Mouse (Mus musculus): Measurements from ENCODE around the gene Fam171a2.

The Fam171a2 gene

DNA sequence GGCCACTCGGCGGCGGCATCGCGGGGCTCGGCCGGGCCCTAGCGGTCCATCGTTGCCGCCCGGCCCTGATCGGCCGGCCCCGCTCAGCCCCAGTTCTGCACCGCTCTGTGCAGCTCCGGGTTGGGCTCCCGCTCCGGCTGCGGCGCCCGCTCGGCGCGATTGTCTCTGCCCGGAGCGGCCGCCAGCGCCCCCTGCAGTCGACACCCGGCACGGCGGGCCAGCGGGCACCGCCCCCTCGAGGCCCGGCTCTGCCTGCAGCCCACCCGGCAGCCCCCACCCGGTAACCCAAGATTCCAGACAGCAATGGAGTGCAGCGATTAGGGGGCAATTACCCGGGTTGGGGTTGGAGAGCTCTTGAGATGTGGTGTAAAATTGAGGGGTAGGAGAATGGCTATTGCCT is at the start of gene Fam171a2:
Fam171a2 (minus strand) TSS at position 186 of the 400 bp plus-strand sequence.
- peak; percentile 71 for DNase-seq (ENCODE audit: low spot score)

DNA sequence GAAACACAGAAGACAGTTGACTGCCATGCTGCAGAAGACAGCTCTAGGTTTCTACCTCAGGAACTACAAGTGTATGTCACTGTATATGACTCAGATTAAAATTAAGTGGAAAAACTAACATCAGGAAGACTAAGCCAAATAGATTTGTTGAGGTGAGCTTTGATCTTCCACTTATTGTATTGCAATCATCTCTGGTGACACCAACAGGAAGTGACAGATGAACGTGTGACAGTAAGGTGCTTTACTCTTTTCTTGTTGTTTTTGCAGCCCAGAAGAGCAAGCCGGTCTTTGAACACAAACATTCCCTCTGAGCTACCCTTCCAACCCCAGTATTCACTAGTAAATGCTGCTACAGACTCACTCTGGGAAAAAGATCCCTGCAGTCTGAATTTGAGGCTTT is 49.2 kb upstream of the Fam171a2 start:
- peak; percentile 32 for DNase-seq (ENCODE audit: low spot score)

DNA sequence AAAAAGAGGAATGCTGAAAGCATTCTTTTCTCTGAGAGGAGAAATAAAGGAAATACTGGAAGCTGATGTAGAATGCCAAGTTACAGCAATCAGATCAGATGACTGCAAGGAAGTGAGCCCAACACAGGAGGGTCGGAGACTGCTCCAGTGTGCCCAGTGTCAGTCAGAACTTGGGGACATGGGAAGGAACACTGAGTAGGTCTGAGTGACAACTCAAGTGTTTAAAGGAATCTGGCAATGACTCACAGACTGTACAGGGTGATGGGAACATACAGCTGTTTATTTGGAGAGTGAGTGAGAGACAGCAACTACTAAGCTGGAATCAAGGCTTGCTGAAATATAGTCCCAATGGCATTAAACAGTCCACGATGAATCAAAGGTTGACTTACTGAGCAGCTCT is 48.7 kb upstream of the Fam171a2 start:
- no peak for DNase-seq (ENCODE audit: low spot score)

DNA sequence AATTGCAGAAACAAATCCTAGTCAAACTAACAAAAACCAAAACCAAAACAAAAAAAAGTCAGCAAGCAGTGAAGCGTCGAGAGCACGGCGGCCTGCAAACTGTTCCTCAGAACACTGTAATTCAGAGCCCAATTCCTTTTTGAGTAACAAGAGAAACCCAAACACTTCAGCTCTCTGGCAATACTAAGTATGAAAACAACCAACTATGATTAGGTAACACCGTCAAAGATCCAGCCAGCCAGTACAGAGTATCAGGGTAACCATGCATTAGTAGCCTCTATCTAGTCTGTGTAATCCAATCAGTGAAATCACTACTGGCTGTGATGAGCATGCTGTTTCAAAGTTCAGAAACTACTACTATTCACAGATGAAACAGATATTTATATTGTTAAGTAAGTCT is 48.3 kb upstream of the Fam171a2 start:
- no peak for DNase-seq (ENCODE audit: low spot score)

DNA sequence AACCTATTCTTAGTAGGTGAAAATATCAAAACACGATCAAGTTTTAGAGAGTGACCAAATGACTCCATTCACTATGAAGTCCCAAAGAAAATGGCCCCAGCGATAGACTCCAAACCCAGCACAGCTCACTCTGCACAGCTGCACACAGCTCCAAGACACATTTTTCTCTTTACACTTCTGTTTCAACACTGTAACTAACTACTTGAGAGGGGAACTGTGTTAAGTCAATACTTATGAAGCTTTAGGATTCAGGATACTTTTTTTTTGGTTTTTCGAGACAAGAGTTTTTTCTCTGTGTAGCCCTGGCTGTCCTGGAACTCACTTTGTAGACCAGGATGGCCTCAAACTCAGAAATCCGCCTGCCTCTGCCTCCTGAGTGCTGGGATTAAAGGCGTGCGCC is 47.6 kb upstream of the Fam171a2 start:
- DNase-seq (ENCODE audit: low spot score): no peak

DNA sequence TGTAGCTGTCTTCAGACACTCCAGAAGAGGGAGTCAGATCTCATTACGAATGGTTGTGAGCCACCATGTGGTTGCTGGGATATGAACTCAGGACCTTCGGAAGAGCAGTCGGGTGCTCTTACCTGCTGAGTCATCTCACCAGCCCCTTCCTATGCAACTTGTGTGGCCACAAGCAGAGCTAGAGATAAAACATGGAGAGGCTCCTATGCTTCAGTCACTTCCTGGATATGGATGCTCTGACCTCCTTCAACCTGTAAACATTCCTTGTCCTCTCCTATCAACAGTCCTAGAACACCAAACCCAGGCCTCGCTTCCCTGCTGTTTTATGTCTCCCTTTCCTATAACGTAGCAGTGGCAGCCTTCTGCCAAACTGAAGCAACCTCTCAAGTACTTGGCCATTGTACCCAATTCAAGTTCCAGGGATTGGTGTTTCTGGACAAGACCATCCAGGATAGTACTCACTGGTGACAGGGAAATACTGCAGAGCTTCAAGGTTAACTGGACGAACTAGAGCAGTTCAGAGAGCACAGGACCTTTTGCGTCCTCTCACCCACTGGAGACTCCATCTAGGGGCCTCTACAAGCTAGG is 46.7 kb upstream of the Fam171a2 start:
- DNase-seq (ENCODE audit: low spot score): no peak

DNA sequence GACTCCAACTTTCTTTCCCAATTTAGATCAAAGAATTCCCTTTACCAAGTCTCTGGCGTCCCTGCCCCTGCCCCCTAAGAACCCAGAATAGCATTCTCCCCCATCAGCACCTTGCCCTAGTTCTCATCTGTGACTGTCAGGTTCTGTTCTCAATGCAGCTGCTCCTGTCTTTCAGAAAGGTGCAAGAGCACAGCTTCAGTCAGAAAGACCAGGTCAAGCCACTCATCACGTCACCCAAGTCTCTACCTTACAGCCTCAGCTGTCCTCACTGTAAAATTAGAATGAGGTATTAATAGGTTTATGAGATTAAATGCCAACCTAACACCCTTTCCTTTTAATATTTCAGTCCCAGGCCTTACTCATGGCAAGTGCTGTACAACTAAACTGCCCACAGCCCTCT is 45.8 kb upstream of the Fam171a2 start:
- no peak for DNase-seq (ENCODE audit: low spot score)

DNA sequence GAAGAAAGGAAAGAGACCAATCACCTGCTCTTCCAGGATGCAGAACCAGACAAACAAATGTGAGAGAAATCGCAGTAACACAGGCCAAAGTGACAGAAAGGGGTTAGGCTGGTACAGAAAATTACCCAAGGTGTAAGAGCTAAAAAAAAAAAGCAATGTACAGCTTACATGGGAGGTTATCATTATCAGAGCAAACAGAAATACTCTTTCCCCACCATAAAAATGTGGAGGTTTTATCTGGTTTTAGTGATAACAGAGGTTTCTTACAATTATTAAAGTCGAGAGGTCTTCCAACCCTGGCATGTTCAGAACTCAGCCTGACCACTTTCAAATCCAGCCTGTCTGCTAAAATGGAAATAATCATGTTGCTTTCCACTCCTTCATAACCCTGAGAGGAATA is 40.4 kb upstream of the Fam171a2 start:
- no peak for DNase-seq (ENCODE audit: low spot score)

DNA sequence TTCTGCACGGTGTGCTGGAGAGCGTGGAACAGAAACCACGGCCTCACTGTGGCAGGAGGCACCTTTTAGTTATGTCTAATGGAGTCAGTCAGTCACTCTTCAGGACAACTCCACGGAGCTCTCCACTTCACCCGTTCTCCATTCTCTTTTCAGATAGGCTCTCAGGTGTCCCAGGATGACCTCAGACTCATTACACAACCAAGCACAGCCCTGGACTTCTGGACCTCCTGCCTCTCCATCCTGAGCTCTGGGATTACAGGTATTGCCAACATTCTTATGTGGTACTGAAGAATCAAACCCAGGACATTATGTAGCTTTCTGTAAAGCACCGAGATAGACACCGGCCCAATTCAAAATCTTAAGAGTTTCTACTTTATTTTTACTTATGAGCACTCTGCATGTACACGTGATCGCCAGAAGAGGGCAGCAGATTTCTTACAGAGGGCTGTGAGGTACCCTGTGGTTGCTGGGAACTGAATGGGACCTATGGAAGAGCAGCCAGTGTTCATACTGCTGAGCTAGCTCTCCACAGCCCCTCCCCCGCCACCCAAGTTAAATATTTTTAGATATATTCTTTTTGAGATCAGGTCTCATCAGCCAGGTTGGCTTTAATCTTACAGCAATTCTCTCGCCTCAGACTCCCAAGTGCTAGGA is 39.4 kb upstream of the Fam171a2 start:
- DNase-seq (ENCODE audit: low spot score): peak; percentile 43

DNA sequence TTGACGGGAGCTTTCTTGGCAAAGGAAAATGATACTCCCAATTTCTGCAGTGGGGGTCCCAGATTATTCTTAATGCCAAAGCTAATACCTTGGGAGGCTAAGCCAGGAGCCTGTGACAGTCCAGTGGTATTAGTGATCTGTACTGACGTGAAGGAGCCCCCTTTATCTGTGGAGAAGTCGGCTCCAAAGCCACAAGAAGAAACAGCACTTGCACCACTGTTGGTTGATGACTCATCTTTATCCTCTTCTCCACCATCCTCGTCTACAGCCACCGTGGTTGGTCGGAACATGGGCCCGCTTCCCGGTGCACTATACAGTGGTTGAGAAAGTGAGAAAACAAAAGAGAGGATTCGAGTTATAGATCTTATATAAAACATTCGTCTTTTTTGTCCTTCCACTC is 34.3 kb upstream of the Fam171a2 start:
- DNase-seq (ENCODE audit: low spot score): no peak

DNA sequence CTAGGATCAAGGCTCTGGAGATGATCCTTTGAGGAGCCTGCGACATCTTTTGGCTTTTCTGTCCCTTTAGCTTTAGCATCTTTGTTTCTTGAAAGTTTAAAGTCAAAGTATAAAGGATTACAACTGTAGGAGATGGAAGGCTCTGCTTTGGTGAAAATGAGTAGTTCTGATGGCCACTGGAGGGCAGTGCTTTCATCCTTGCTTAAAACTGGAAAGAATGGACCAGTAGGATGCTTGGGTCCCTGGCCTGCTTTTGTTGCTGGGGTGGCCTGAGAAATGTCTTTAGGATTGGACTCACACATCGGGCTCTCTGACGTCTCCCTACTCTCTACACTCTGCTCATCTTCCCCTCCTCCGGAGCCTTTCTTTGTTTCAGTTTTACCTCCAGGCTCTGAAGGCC is 33.4 kb upstream of the Fam171a2 start:
- no peak for DNase-seq (ENCODE audit: low spot score)

DNA sequence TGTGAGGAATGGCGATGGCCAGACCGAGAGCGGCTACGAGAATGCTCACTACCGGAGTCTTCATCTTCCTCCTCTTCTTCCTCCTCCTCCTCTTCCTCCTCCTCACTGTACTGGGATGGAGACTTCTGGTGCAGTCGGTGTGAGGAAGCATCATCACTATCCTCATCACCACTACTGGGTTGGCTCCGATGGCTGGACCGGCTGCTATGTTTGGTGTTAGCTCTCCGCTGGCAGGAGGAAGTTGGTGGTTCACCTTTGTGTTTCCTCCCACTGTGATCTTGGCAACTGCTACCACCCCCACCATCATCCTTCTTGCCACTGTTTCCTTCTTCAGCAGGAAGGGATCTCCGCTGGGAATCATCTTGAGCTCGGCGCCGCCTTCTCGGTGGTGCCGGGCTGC is 32.6 kb upstream of the Fam171a2 start:
- DNase-seq (ENCODE audit: low spot score): no peak

DNA sequence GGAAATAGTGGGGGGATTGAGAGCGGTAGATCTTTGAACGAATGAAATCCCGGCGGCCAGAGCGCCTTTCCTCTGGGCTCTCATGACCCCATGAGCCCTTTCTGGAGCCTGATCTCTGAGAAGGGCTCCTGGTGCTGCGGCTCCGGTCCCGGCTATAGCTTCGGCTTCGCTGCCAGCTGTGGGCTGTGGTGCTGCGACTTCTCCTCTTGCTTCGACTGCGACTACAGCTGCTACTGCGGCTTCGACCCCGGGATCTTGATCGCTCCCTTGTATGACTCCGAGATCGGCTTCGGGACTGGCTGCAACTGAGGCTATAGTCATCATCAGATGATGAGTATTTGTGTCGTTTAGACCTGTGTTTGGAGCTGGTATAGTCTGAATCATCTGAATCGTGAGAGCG is 32.1 kb upstream of the Fam171a2 start:
- DNase-seq (ENCODE audit: low spot score): no peak

DNA sequence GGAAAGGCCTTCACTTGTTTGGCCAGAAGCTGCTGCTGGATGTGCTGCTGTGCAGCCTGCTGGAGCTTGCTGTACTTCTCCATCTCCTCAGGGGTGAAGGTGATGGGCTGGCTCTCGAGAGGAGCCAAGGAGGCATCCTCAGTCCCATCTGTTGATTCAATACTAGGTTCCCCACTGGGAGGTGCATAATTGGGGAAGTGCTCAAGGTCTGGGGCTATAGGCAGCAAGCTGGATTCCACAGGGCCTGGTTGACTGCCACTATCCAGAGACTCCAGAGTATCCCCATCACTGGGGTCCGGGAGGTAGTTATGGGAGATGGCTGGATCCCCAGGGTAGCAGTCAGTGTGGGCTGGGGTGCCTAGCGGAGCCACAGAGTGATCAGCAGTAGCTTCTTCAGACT is 31.2 kb upstream of the Fam171a2 start:
- DNase-seq (ENCODE audit: low spot score): no peak

DNA sequence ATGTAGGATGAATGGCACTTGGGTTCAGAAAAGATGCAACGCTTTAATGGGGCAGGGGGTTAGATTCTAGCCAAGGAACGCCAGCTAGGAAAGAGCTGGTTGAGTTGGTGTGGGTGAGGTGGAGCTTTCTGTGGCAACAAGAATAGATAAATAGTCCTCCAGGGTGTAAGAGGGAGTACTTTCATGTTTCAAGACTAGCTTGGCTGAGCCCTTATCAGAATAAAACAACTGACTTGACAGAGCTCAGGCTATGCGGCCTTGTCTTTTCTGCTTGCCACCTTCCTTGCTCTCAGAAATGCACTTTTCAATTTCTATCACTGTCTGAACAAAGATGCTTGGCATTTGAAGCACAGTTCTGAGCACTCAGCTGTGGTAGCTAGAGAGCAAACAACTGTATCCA is 27.5 kb upstream of the Fam171a2 start:
- DNase-seq (ENCODE audit: low spot score): no peak

DNA sequence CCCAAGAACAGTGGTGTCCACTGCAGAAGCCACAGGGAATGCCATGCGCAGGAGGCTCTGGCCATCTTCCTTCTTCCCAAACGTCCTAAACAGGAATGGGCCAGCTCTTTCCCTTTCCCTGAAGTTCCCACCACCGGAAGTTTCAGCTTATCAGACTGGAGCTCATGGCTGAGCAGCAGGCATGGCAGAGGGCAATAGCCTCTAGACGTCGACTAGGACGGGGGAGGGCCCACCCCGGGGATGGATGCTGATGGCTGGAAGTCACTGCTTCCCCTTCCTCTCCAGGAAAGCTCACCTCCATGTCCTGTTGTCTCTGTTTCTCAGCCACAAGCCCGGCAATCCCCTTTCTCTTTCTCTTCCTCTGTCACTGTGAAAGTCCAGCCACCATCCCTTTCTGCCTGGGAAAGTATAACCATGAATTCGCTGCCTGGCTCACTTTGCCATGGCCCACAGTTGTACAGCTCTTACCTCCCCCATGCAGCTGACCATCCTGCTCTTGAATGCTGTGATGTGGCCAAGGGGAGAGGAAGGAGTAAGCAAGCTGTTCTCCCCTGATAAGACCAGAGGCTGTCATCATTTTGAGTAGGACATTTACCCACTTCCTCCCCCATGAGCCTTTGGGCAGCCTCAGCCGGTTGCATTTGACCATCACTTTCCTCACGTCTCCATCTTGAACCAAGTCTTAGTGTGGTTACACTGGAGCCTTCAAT is 22.3 kb upstream of the Fam171a2 start, which contains the start of gene Itga2b:
Itga2b (minus strand) TSS at position 475 of the 710 bp plus-strand sequence.
- DNase-seq (ENCODE audit: low spot score): no peak

DNA sequence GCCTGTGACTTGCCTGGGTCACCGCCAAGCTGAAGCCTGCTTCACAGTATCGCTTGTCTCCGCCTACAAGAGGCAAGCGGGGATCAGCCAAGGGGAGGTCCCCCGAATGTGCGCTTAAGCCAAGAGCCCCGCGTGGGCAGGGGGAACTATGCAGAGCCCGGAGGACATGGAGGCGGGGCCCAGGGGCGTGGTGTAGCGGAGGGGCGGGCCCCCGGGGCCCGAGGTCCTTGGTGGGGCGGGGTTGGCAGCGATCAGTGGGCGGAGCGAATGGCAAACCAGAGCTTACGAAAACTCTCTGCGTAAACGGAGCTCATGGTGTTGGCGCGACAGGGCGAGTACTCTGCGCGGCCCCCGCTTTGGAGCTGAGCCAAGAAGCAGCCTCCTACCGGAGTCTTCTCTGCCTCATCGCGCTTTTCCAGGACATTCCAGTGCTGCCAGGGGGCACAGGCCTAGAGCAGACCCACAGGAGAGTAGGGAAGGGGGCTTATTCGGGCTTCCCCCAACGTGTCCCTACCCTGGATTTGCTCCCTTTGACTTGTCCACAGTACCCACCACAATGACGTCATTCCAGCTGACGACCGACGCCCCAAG is 19.7 kb upstream of the Fam171a2 start:
- peak; percentile 91 for DNase-seq (ENCODE audit: low spot score)

DNA sequence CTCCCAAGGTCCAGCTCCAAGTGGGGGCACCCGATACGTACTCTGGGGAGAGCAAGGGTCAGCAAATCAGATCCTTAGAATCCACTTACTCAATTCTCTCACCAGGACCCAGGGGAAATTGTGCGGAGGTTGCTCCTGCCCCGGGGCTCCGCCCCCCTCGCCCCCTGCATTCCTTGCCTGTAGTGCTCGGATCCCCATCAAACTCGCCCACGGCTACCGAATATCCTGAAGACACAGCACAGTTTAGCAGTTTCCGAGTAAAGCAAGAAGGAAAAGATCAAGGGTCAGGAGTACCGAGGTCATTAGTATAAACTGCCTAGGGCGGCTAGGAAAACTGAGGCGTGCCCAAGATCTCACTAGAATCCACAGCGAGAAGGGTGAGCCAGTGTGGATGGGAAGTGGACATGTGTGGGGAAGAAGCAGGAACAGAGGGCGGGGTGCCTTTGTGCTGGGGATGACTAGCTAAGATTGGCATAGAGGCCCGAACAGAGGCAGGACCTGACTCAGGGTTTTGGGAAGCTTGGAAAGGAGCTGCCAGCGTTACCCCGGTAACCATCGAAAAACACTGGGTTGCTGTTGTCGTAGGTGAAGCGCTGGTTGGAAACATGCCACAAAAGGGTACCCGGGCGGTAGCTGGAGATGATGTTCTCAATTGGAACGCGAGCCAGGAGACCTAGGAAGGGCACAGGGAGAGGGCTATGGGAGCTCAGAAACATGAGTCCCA is 18.4 kb upstream of the Fam171a2 start:
- DNase-seq (ENCODE audit: low spot score): no peak

DNA sequence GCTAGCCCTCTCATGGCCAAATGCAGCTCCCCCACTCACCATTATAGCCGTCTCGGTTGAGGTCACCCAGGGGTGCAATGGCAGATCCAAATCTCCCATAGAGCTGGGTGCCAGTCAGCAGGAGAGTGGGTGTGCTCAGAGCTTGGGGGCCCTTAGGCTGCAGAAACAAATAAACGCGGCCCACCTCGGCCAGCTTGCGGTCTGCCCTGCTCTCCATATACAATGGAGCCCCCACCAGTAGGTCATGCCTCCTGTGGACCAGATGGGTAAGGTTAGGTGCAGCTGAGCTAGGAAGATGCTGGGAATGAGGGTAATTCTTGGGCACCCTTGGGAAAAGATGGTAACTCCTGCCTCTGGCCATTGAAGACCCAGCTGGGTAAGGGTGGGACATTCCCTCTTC is 17.4 kb upstream of the Fam171a2 start:
- DNase-seq (ENCODE audit: low spot score): no peak

DNA sequence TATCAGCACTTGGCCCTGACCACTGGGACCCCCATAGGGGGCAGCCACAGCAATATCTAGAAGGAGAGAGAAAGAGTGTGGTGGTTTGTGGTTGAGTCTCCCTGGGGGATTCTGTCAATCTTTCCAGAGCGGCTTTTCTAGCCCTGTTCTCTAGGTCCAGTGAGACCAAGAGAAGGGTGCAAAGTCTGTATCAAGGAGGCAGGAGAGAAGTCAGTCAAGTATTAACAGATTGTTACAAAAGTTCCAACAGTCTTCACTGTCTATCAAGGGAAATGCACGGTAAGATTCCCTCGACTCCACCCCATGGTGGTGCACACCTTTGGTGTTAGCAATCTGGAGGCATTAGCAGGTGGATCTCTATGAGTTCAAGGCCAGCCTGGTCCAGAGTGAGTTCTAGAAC is 14.3 kb upstream of the Fam171a2 start:
- DNase-seq (ENCODE audit: low spot score): no peak

DNA sequence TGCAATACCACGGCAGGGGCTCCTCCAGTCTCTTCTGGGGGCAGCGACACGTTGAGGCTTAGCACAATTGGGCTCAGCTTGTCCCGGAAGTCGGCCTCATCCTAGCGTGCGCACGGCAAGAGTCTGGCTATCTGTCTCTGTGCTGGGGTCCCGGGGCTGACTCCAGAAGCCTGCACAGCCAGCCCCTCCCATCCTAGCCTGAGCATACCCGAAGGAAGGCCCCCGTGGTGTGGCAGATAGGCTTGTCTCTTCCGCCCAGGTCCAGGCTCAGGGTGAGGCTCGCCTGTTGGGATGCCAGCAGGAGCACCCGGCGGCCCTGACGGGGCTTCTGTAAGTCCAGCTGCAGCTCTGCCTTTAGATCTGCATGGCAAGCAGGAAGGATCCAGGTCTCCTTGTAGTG is 13.1 kb upstream of the Fam171a2 start:
- no peak for DNase-seq (ENCODE audit: low spot score)

DNA sequence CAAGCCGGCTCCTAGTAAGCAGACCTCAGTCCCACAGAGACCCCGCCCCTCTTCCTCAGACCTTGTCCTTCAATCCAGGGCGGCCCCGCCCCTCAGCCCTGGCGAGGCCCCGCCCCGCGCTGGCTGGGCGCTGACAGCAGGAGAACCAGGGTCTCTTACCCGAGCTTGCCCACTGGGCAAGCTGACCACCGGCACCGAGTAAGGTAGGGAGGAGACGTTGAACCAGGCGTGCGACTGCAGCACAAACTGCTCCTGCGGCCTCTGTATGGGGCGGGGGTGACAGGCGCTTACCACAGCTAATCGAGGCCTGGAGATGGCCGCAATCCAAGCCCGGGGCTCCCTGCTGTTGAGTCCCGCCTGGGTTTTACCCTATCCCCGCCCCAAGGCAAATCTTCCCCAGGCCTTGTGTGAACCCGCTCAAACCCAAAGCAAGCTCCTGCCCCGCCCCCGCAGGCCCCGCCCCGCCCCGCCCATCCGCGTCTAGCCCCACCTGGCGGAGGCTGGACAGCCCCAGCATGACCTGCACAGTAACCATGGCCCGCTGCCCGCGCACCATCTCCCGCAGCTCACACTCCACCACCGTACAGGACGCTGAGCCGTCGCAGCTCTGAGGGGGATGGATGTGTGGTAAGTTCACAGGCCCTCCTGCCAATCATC is 8.4 kb upstream of the Fam171a2 start:
- peak; percentile 28 for DNase-seq (ENCODE audit: low spot score)

Measured in T-cell, adult 2 months (primary cell).